Mouse (Mus musculus): ENCODE data around the gene Gm21244. TPM values are rescaled to one million over a fixed set of nuclear protein-coding genes. Genes with fewer than 3 reads are reported as not detected.
"Not testable (repeated sequence)": the region's sequence is repeated elsewhere in the genome, so short reads cannot be mapped to it uniquely, and the experiment has no call there.

Gm21244 gene
- polyA plus RNA-seq (2012; rRNA removed), result not detected in 2 replicates

DNA sequence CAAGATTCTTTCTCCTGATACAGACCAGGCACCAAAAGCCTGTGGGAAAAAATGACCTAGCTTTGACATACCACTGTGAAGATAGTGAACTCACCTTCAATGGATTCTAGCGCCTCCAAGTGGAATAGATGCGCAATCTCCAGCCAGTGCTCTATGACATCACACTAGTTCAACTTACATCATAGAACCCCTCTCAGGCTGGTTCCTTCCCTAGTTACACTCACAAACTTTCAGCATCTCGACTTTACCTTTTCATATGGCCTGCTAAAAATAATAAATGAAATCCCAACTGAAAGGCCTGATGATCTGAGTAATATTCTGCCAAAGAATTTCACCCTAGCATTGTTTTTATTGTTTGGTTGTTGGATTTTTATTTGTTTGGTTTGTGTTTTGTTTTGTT lies at the start of gene Gm21244:
TSS of gene Gm21244 (minus strand) at position 101 of the 400 bp plus-strand sequence.
- not testable (repeated sequence) for DNase-seq (ENCODE audit: low spot score)

Other genes starting within 250 kb of the Gm21244 start
- not detected in 2 replicates for gene Gm28998, start 84.5 kb upstream of the Gm21244 start, polyA plus RNA-seq (2012; rRNA removed)
- gene Gm21788, start 235.7 kb upstream of the Gm21244 start, polyA plus RNA-seq (2012; rRNA removed), result not detected in 2 replicates